Mouse (Mus musculus): ENCODE results near the gene Snd1. TPM values are rescaled to one million over a fixed set of nuclear protein-coding genes. Genes with fewer than 3 reads are reported as not detected.

The Snd1 gene
- total RNA-seq, 2 experiments from 2014 or later, result 19.8 to 24.8 TPM

GRCm38 (mm10) chr6:28965264-28965663, 490.3 kb downstream of the Snd1 start:
- ATAC-seq (replicated peaks; ENCODE audit: low FRiP score, poor library complexity, severe bottlenecking), result no peak

- ATAC-seq (replicated peaks; ENCODE audit: low FRiP score, poor library complexity, severe bottlenecking), result no peak
Observed at GRCm38 (mm10) chr6:28969615-28970014, 494.7 kb downstream of the Snd1 start.

DNA sequence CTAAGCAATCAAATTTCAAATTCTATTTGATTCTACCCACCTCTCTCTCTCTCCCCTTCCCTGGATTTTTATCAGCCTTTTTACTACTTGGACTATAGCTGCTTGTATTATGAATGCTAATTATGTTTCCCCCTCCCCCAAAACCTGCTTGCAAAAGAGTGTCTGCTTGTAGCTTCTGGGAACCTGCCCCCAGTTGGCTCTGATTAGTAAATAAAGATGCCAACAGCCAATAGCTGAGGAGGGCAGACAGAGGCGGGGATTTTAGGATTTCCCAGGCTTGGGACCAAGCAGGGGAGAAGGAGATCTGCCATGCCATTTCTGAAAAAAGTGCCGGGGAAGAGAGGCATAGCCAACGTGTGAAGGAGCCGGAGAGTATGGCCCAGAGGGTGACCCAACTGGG, 495.8 kb downstream of the Snd1 start:
- ATAC-seq (replicated peaks; ENCODE audit: low FRiP score, poor library complexity, severe bottlenecking), result no peak

- ATAC-seq (replicated peaks; ENCODE audit: low FRiP score, poor library complexity, severe bottlenecking), result no peak
Observed at GRCm38 (mm10) chr6:28974498-28974897, 499.6 kb downstream of the Snd1 start.

DNA sequence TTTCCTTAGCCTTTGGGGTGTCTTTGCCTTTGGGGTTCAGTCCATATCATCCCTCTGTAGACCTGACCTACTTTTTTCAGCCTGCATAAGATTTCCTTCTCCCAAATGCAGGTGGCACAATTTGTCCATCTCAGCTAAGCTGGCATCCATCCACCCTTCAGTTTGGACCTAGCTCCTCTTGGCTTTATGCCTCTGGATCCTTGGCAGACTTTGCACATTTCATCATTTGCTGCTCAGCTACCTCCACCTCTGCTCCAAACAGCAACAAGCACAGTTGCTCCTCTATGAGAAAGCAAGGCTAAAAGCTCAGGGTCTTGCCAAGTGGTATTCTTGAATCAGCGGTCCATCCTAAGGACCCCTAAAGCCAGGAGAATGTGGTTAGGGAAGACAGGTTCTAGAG, 500.2 kb downstream of the Snd1 start:
- ATAC-seq (replicated peaks; ENCODE audit: low FRiP score, poor library complexity, severe bottlenecking), result no peak

GRCm38 (mm10) chr6:28978031-28978430, 503.1 kb downstream of the Snd1 start:
- no peak for ATAC-seq (replicated peaks; ENCODE audit: low FRiP score, poor library complexity, severe bottlenecking)

- no peak for ATAC-seq (replicated peaks; ENCODE audit: low FRiP score, poor library complexity, severe bottlenecking)
Observed at GRCm38 (mm10) chr6:28978881-28979280, 503.9 kb downstream of the Snd1 start.

DNA sequence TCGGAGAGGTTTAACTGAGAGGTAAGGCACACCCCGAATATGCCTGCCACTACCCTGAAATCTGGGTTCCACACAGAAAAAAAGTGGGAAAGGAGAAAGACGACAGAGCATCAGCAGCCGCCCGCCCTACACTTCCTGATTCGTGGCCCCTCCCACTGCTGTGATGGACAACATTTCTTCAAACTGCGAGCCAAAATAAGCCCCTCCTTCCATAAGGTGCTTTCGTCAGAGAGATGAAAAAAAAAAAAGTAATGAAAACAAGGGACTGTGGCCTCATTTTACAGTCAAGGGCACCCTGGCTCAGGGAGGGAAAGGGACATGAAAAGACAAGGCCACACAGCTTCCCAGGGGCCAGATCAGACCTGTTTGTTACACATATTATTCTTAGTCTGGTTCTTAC, 504.6 kb downstream of the Snd1 start:
- ATAC-seq (replicated peaks; ENCODE audit: low FRiP score, poor library complexity, severe bottlenecking), result no peak

DNA sequence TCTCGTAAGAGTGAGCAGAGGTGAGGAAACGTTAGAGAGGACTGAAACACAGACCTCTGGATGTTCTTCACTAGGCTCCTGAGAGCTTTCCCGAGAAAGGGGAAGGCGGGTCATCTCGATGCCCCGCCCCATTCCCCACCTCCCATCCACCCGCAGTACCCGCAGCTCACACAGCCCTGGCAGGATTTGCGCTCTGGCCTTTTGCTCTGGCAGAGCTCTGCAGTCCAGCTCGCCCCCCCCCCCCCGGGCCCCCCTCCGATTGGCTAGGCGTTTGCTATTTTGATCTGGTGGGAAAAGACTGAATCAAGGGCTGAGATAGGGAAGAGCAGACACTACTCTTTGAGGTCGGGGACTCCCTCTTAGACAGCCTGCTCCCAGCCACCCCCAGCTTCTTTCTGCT, 505.3 kb downstream of the Snd1 start:
- ATAC-seq (replicated peaks; ENCODE audit: low FRiP score, poor library complexity, severe bottlenecking), result no peak

DNA sequence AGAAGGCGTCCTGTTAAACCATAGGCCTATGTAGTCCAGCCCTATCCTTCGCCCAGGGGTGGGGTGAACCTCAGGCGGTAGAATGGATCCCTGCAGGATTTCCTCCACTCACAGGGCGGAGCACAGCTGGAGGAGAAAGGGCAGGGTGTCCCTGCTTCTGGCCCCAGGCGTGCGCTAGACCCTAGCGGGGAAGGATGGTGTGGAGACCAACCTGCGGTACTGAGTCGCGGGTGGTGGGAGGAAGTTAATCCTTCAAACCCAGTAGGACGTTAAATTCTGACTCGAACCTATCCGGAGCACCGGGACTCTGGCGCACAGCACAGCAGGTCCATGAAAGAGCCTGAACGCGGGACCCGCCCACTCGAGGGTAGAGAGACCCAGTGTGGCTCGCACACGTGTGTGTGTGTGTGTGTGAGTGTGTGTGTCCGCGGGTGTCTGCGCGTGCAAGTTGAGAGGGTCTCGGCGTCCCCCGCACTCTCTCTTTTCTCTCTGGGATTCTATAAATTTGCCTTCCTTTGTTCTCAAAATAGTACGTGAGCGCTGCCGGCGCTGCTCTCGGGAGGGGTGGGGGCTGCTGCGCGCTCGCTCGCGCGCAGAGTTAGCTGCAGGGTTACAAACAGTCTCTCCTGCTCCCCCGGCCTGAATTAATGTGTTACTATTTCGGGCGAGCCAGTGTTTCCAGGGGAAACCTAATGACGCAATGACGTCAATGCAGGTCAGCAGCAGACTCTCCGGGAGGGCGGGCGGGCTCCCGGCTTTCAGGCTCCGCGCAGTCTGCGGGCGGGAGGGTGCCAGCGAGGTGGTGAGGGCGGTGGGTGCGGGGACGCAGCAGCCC, 506.0 kb downstream of the Snd1 start:
- no peak for ATAC-seq (replicated peaks; ENCODE audit: low FRiP score, poor library complexity, severe bottlenecking)

GRCm38 (mm10) chr6:28981585-28981948, 506.6 kb downstream of the Snd1 start:
- ATAC-seq (replicated peaks; ENCODE audit: low FRiP score, poor library complexity, severe bottlenecking), result no peak

GRCm38 (mm10) chr6:28981966-28982701, 507.2 kb downstream of the Snd1 start:
- no peak for ATAC-seq (replicated peaks; ENCODE audit: low FRiP score, poor library complexity, severe bottlenecking)

DNA sequence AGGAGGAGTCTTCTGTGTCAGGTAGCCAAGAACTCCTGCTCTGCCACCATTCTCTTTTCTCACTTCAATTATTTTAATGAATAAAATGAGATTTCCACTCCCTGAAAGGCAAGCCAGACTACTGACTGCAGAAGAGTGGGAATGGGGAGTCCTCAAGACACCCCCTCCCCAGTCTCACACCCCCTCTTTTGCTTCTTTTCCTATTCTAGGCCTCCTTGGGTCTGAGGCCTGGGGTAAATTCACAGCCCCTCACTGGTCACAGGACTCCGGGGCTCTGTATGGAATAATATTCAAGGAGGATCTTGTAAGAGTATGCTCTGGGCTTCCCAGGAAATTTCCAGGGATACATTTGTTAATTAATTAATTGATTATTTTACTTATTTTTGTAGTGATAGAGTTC, 507.9 kb downstream of the Snd1 start:
- ATAC-seq (replicated peaks; ENCODE audit: low FRiP score, poor library complexity, severe bottlenecking), result no peak

Other genes with a start within 250 kb of the Snd1 start
- gene Zfp800, start 77.1 kb upstream of the Snd1 start, total RNA-seq (2015; ENCODE audit: low replicate concordance), result 19.2 and 32.8 TPM in 2 replicates
- 31.1 and 42.8 TPM in 2 replicates for gene Zfp800, start 77.1 kb upstream of the Snd1 start, total RNA-seq (2017; ENCODE audit: low replicate concordance)
- 175 and 190 TPM in 2 replicates for gene Arf5, start 51.6 kb upstream of the Snd1 start, total RNA-seq (2015; ENCODE audit: low replicate concordance)
- gene Arf5, start 51.6 kb upstream of the Snd1 start, total RNA-seq (2017; ENCODE audit: low replicate concordance), result 211 and 230 TPM in 2 replicates
- gene Fscn3, start 47.4 kb upstream of the Snd1 start, total RNA-seq (2015; ENCODE audit: low replicate concordance), result 0.77 TPM in 1 of 2 replicates, not detected in the other
- gene Fscn3, start 47.4 kb upstream of the Snd1 start, total RNA-seq (2017; ENCODE audit: low replicate concordance), result 0.09 TPM in 1 of 2 replicates, not detected in the other
- 8.4 and 8.5 TPM in 2 replicates for gene Gcc1, start 46.7 kb upstream of the Snd1 start, total RNA-seq (2015; ENCODE audit: low replicate concordance)
- gene Gcc1, start 46.7 kb upstream of the Snd1 start, total RNA-seq (2017; ENCODE audit: low replicate concordance), result 19.5 and 22.2 TPM in 2 replicates
- not detected in 2 replicates for gene Pax4, start 25.8 kb upstream of the Snd1 start, total RNA-seq (2015; ENCODE audit: low replicate concordance)
- not detected in 2 replicates for gene Pax4, start 25.8 kb upstream of the Snd1 start, total RNA-seq (2017; ENCODE audit: low replicate concordance)

All from erythroblast, adult 5-6 weeks (primary cell).